Mouse (Mus musculus) liver, embryonic 15.5 days (tissue): ENCODE measurements around the gene Ssr2. TPM values are rescaled to one million over a fixed set of nuclear protein-coding genes. Genes with fewer than 3 reads are reported as not detected.
A peak's percentile ranks its signal among the peaks of the same experiment; 100 is the strongest.

Experiments used
- ATAC-seq: fragments of 200-750 bp; cut with Nextera tagmentation; 2 replicates; pipeline ENCODE4 v1.8.0; 2017; ENCODE audit warnings: moderate number of reproducible peaks, mild to moderate bottlenecking, moderate library complexity; ENCODE audit not compliant: insufficient read depth
- H3K27ac ChIP-seq: fragments of 300-500 bp; sonication (generic); replicated peaks from 2 replicates; pipeline ENCODE4 v1.5.1; 2015; ENCODE audit warnings: mild to moderate bottlenecking, inconsistent platforms
- H3K27me3 ChIP-seq: fragments of 300-500 bp; sonication (generic); 2 replicates; pipeline ENCODE4 v1.6.1; 2015; ENCODE audit warnings: mild to moderate bottlenecking, inconsistent platforms
- H3K36me3 ChIP-seq: fragments of 300-500 bp; sonication (generic); replicated peaks from 2 replicates; pipeline ENCODE4 v1.6.1; 2015; ENCODE audit warnings: moderate library complexity, mild to moderate bottlenecking, inconsistent platforms
- H3K4me1 ChIP-seq: fragments of 300-500 bp; sonication (generic); replicated peaks from 2 replicates; pipeline ENCODE4 v1.6.1; 2015; ENCODE audit warnings: inconsistent platforms
- H3K4me2 ChIP-seq: fragments of 300-500 bp; sonication (generic); 2 replicates; pipeline ENCODE4 v1.6.1; 2015; ENCODE audit warnings: moderate library complexity, mild to moderate bottlenecking, inconsistent platforms
- H3K4me3 ChIP-seq: fragments of 300-500 bp; sonication (generic); replicated peaks from 2 replicates; pipeline ENCODE4 v1.5.1; 2015; ENCODE audit warnings: mild to moderate bottlenecking, inconsistent platforms
- H3K9ac ChIP-seq: fragments of 300-500 bp; sonication (generic); 2 replicates; pipeline ENCODE4 v1.6.1; 2015; ENCODE audit warnings: moderate library complexity, mild to moderate bottlenecking, inconsistent platforms
- H3K9me3 ChIP-seq: fragments of 300-500 bp; sonication (generic); replicated peaks from 2 replicates; pipeline ENCODE4 v1.6.1; 2016; ENCODE audit warnings: inconsistent platforms
- WGBS: fragments of 180-500 bp; shearing (Covaris S2); methylation state at CpG from one replicate; pipeline ENCODE4 v1.1.7; 2015; ENCODE audit warnings: mixed read lengths; ENCODE audit not compliant: insufficient replicate concordance; 5-methylcytosine and 5-hydroxymethylcytosine counted together
- polyA plus RNA-seq: library from polyadenylated mRNA; unstranded; fragments of >200 nt; fragmentation: Nextera tagmentation; extraction: Ambion mirVana; gene quantifications from 2 replicates; pipeline ENCODE4 v1.2.1, GENCODE M21; 2015

The Ssr2 gene
- polyA plus RNA-seq, 1 experiment from 2014 or later, result 190 TPM

- no peaks in the 10 kb centered on the region for H3K27me3 ChIP-seq
- H3K9ac ChIP-seq, result peak overlapping the region; percentile 90
- H3K36me3 ChIP-seq, result peaks cover 36% of the 10 kb centered on the region
- peak; percentile 7 for ATAC-seq
- H3K9me3 ChIP-seq, result no peaks in the 10 kb centered on the region
- peak overlapping the region; percentile 99 for H3K4me2 ChIP-seq
- peak overlapping the region; percentile 92 for H3K27ac ChIP-seq
- under 1% methylated on average over 39 of the region's 41 CpGs for WGBS
- peaks cover 56% of the 10 kb centered on the region for H3K4me1 ChIP-seq
- peak overlapping the region; percentile 80 for H3K4me3 ChIP-seq
These were observed 21.6 kb upstream of the Ssr2 start for GRCm38 (mm10) chr3:88553880-88554586.

- Histone ChIP-seq H3K36me3 (peaks cover 47% of the 10 kb centered on the region), H3K4me1 (peaks cover 50% of the 10 kb centered on the region), H3K9me3 (no peaks in the 10 kb centered on the region), H3K4me3 (no peak overlapping the region), H3K9ac (no peak overlapping the region), H3K27ac (no peak overlapping the region), H3K4me2 (peak overlapping the region; percentile 99), H3K27me3 (no peaks in the 10 kb centered on the region)
- WGBS, result 86% methylated on average over 5 of the region's 5 CpGs
- no peak for ATAC-seq
These were observed 20.5 kb upstream of the Ssr2 start for GRCm38 (mm10) chr3:88555069-88555605.

- Histone ChIP-seq H3K9me3 (no peaks in the 10 kb centered on the region), H3K9ac (no peak overlapping the region), H3K4me3 (no peak overlapping the region), H3K4me2 (peak overlapping the region; percentile 99; the same call in 1 of the 2 replicates), H3K36me3 (peaks cover 52% of the 10 kb centered on the region), H3K27ac (no peak overlapping the region), H3K27me3 (no peaks in the 10 kb centered on the region), H3K4me1 (peaks cover 44% of the 10 kb centered on the region)
- no peak for ATAC-seq
- WGBS, result 89% methylated on average over 6 of the region's 6 CpGs
These were observed 19.9 kb upstream of the Ssr2 start for GRCm38 (mm10) chr3:88555731-88556130.

- Histone ChIP-seq H3K27me3 (no peaks in the 10 kb centered on the region), H3K36me3 (peaks cover 61% of the 10 kb centered on the region), H3K4me1 (peaks cover 35% of the 10 kb centered on the region), H3K9ac (no peak overlapping the region), H3K9me3 (no peaks in the 10 kb centered on the region), H3K4me3 (no peak overlapping the region), H3K27ac (no peak overlapping the region), H3K4me2 (no peak overlapping the region)
- WGBS, result 85% methylated on average over 8 of the region's 8 CpGs
- ATAC-seq, result no peak
These were observed 19.1 kb upstream of the Ssr2 start for GRCm38 (mm10) chr3:88556616-88557015.

GRCm38 (mm10) chr3:88559596-88559995 lies 16.1 kb upstream of the Ssr2 start:
- Histone ChIP-seq H3K4me2 (no peak overlapping the region), H3K27ac (no peak overlapping the region), H3K27me3 (no peaks in the 10 kb centered on the region), H3K4me3 (no peak overlapping the region), H3K36me3 (peaks cover 91% of the 10 kb centered on the region), H3K9ac (no peak overlapping the region), H3K4me1 (peaks cover 12% of the 10 kb centered on the region), H3K9me3 (no peaks in the 10 kb centered on the region)
- ATAC-seq, result no peak
- 82% methylated on average over 9 of the region's 9 CpGs for WGBS

- Histone ChIP-seq H3K27me3 (no peaks in the 10 kb centered on the region), H3K9me3 (no peaks in the 10 kb centered on the region), H3K4me3 (no peak overlapping the region), H3K4me2 (no peak overlapping the region), H3K4me1 (0 out of 2 replicates have a peak, but pooled peaks cover 4% of the 10 kb centered on the region), H3K9ac (no peak overlapping the region), H3K36me3 (peaks cover 95% of the 10 kb centered on the region), H3K27ac (no peak overlapping the region)
- no peak for ATAC-seq
- 71% methylated on average over 4 of the region's 4 CpGs for WGBS
These were observed 13.7 kb upstream of the Ssr2 start for GRCm38 (mm10) chr3:88561989-88562388.

GRCm38 (mm10) chr3:88563442-88563841 lies 12.2 kb upstream of the Ssr2 start:
- H3K27ac ChIP-seq, result no peak overlapping the region
- ATAC-seq, result no peak
- peaks cover 15% of the 10 kb centered on the region for H3K4me1 ChIP-seq
- no peaks in the 10 kb centered on the region for H3K27me3 ChIP-seq
- no peak overlapping the region for H3K4me2 ChIP-seq
- no peak overlapping the region for H3K4me3 ChIP-seq
- no peak overlapping the region for H3K9ac ChIP-seq
- no peaks in the 10 kb centered on the region for H3K9me3 ChIP-seq
- H3K36me3 ChIP-seq, result peaks cover 94% of the 10 kb centered on the region
- 70% methylated on average over 4 of the region's 4 CpGs for WGBS

- ATAC-seq, result no peak
- H3K4me2 ChIP-seq, result no peak overlapping the region
- peaks cover 18% of the 10 kb centered on the region for H3K4me1 ChIP-seq
- H3K9ac ChIP-seq, result no peak overlapping the region
- no peak overlapping the region for H3K27ac ChIP-seq
- no peaks in the 10 kb centered on the region for H3K27me3 ChIP-seq
- H3K4me3 ChIP-seq, result no peak overlapping the region
- H3K36me3 ChIP-seq, result peaks cover 97% of the 10 kb centered on the region
- H3K9me3 ChIP-seq, result no peaks in the 10 kb centered on the region
- WGBS, result 81% methylated on average over 7 of the region's 7 CpGs
These were observed 11.7 kb upstream of the Ssr2 start for GRCm38 (mm10) chr3:88563966-88564365.

GRCm38 (mm10) chr3:88566116-88566515 lies 9.6 kb upstream of the Ssr2 start:
- H3K9ac ChIP-seq, result no peak overlapping the region
- no peak overlapping the region for H3K4me2 ChIP-seq
- peaks cover 24% of the 10 kb centered on the region for H3K4me1 ChIP-seq
- H3K27ac ChIP-seq, result peak overlapping the region; percentile 65
- H3K4me3 ChIP-seq, result no peak overlapping the region
- no peaks in the 10 kb centered on the region for H3K9me3 ChIP-seq
- no peak for ATAC-seq
- peaks cover 87% of the 10 kb centered on the region for H3K36me3 ChIP-seq
- 79% methylated on average over 3 of the region's 3 CpGs for WGBS
- no peaks in the 10 kb centered on the region for H3K27me3 ChIP-seq

GRCm38 (mm10) chr3:88566536-88567061 lies 9.1 kb upstream of the Ssr2 start:
- Histone ChIP-seq H3K4me3 (no peak overlapping the region), H3K9ac (no peak overlapping the region), H3K36me3 (peaks cover 82% of the 10 kb centered on the region), H3K9me3 (no peaks in the 10 kb centered on the region), H3K27me3 (no peaks in the 10 kb centered on the region), H3K27ac (peak overlapping the region; percentile 65), H3K4me2 (no peak overlapping the region), H3K4me1 (peaks cover 24% of the 10 kb centered on the region)
- WGBS, result 67% methylated on average over 4 of the region's 4 CpGs
- ATAC-seq, result no peak

GRCm38 (mm10) chr3:88567892-88568291 lies 7.8 kb upstream of the Ssr2 start:
- peak overlapping the region; percentile 67 for H3K27ac ChIP-seq
- no peaks in the 10 kb centered on the region for H3K9me3 ChIP-seq
- H3K4me3 ChIP-seq, result no peak overlapping the region
- 78% methylated on average over 6 of the region's 6 CpGs for WGBS
- no peak for ATAC-seq
- H3K36me3 ChIP-seq, result peaks cover 69% of the 10 kb centered on the region
- H3K27me3 ChIP-seq, result no peaks in the 10 kb centered on the region
- no peak overlapping the region for H3K4me2 ChIP-seq
- no peak overlapping the region for H3K9ac ChIP-seq
- H3K4me1 ChIP-seq, result peaks cover 24% of the 10 kb centered on the region
